Mouse (Mus musculus): ENCODE measurements around the gene Pld4. TPM values are rescaled to one million over a fixed set of nuclear protein-coding genes. Genes with fewer than 3 reads are reported as not detected.
A peak's percentile ranks its signal among the peaks of the same experiment; 100 is the strongest.

Gene Pld4
- polyA plus RNA-seq, 1 experiment: 7.8 TPM

GRCm38 (mm10) chr12:112799237-112799970, 38.9 kb downstream of the Pld4 start:
- DNase-seq: no peak
- Histone ChIP-seq H3K27ac (ENCODE audit: insufficient read depth, low read length) (no peak overlapping the region), H3K27me3 (ENCODE audit: control insufficient read depth, insufficient read depth, low read length) (no peaks in the 10 kb centered on the region), H3K4me1 (ENCODE audit: control insufficient read depth, insufficient read depth, low read length) (peaks cover 7% of the 10 kb centered on the region), H3K4me3 (replicated peaks; ENCODE audit: insufficient read depth, low read depth, low read length) (no peak overlapping the region)
- no peak for TF ChIP-seq POLR2A (IDR thresholded peaks at IDR 0.05; ENCODE audit: borderline replicate concordance, insufficient read depth, low read length)
- TF ChIP-seq CTCF (IDR thresholded peaks at IDR 0.05; ENCODE audit: borderline replicate concordance, insufficient read depth, low read depth, low read length): no peak
- WGBS: 82% methylated on average over 10 of the region's 10 CpGs

- DNase-seq: peak; percentile 55 to 71
- 6% methylated on average over 4 of the region's 4 CpGs for WGBS
- Histone ChIP-seq H3K27ac (ENCODE audit: insufficient read depth, low read length) (no peak overlapping the region), H3K4me1 (ENCODE audit: control insufficient read depth, insufficient read depth, low read length) (peaks cover 7% of the 10 kb centered on the region), H3K4me3 (replicated peaks; ENCODE audit: insufficient read depth, low read depth, low read length) (no peak overlapping the region), H3K27me3 (ENCODE audit: control insufficient read depth, insufficient read depth, low read length) (no peaks in the 10 kb centered on the region)
- TF ChIP-seq CTCF (IDR thresholded peaks at IDR 0.05; ENCODE audit: borderline replicate concordance, insufficient read depth, low read depth, low read length) (peak; percentile 71), POLR2A (IDR thresholded peaks at IDR 0.05; ENCODE audit: borderline replicate concordance, insufficient read depth, low read length) (no peak)
These were observed 40.0 kb downstream of the Pld4 start for GRCm38 (mm10) chr12:112800476-112800875.

DNA sequence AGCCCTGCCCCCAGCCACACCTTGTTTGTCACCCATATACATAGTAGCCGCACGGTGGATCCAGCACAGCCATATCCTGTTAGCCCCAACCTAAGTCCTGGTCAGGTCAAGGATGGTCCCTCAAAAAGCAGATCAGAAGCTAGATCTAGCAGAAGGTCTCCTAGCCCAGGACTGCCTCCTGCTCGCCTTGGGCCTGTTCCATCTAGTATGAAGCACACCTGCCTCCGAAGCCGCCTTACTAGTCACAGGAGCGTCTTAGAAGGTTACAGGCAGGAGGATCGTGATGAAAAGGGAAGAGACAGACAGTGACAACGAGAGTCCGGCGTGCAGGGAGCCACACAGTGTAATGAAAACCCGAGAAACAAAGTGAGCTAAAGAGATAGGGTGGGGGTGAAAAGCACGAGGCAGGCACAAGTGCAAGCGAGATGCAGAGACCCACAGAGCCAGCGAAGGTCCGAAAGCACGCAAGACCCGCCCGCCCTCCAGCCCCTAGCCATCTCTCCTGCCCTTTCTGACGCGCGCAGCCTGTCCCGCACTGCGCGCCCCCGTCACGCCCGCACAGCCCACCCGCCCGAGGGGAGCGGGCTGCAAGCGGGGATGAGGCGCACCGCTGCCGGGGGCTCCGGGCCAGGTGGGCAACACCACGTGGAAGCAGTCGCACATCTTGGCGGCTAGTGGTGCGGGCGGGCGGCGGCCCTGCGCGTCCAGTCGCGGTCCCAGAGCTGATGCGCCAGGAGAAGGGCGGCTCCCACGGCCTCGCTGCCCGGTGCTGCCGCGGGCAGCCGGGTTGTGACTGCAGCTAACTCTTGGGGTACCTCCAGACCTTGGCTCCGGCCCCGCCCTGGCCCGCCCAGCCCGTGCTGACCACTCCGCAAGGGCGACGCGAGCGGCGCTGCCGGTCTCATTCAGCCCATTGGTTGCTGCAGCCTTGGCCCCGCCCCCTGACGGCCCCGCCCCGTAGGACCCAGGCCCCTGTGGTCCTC, 41.7 kb downstream of the Pld4 start, which contains the start of gene Ahnak2:
Ahnak2 (minus strand) TSS at position 794 of the 983 bp plus-strand sequence.
- peak; percentile 47 to 65 for DNase-seq
- Histone ChIP-seq H3K4me3 (replicated peaks; ENCODE audit: insufficient read depth, low read depth, low read length) (peak within 1 kb of the TSS; percentile 53), H3K4me1 (ENCODE audit: control insufficient read depth, insufficient read depth, low read length) (peaks cover 7% of the 10 kb centered on the region), H3K27ac (ENCODE audit: insufficient read depth, low read length) (no peak within 1 kb of the TSS), H3K27me3 (ENCODE audit: control insufficient read depth, insufficient read depth, low read length) (no peaks in the 10 kb centered on the region)
- 3% methylated on average over 64 of the region's 69 CpGs for WGBS
- no peak for TF ChIP-seq POLR2A (IDR thresholded peaks at IDR 0.05; ENCODE audit: borderline replicate concordance, insufficient read depth, low read length)
- TF ChIP-seq CTCF (IDR thresholded peaks at IDR 0.05; ENCODE audit: borderline replicate concordance, insufficient read depth, low read depth, low read length): no peak

DNA sequence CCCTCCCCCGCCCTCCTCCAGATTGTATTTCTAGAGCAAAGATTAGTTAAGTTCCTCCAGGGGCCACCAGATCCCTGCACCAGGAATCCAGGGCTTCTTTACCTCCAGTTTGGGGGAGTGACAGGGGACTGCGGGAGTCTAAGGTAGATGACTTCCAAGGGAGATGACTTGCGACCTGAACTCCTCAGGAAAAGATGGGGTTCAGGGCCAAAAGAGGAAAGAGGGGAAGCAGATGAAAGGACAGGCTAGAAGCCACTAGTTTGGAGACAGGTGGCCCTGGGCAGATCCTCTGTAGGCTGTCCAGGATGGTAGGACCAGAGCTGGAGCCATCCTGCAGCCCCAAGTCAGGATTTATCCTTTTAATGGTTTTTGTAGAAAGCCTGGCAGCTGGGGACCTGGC, 42.5 kb downstream of the Pld4 start:
- no peak for DNase-seq
- 44% methylated on average over 3 of the region's 3 CpGs for WGBS
- Histone ChIP-seq H3K27me3 (ENCODE audit: control insufficient read depth, insufficient read depth, low read length) (no peaks in the 10 kb centered on the region), H3K27ac (ENCODE audit: insufficient read depth, low read length) (no peak overlapping the region), H3K4me3 (replicated peaks; ENCODE audit: insufficient read depth, low read depth, low read length) (no peak overlapping the region), H3K4me1 (ENCODE audit: control insufficient read depth, insufficient read depth, low read length) (peaks cover 7% of the 10 kb centered on the region)
- TF ChIP-seq CTCF (IDR thresholded peaks at IDR 0.05; ENCODE audit: borderline replicate concordance, insufficient read depth, low read depth, low read length) (no peak), POLR2A (IDR thresholded peaks at IDR 0.05; ENCODE audit: borderline replicate concordance, insufficient read depth, low read length) (no peak)

DNA sequence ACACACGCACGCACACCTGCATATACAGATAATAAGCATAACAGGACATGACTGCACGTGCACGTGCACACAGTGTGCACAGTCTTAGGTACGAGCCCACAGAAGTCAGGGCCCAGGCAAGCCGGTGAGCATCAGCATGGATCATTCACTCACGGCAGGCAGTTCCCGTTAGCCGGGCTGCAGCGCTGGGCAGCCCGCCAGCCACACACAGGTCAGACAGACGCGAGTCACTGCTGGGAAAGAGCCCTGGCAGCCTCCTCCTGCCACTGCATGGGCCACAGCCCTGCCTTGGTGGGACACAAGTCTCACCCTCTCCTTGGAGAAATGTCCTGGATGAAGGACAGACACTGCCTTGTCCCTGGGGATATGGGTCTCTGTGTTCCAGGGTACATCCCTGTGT, 43.6 kb downstream of the Pld4 start:
- H3K4me1 ChIP-seq (ENCODE audit: control insufficient read depth, insufficient read depth, low read length): peaks cover 11% of the 10 kb centered on the region
- DNase-seq: peak; percentile 43
- H3K4me3 ChIP-seq (replicated peaks; ENCODE audit: insufficient read depth, low read depth, low read length): no peak overlapping the region
- no peaks in the 10 kb centered on the region for H3K27me3 ChIP-seq (ENCODE audit: control insufficient read depth, insufficient read depth, low read length)
- 24% methylated on average over 13 of the region's 13 CpGs for WGBS
- H3K27ac ChIP-seq (ENCODE audit: insufficient read depth, low read length): no peak overlapping the region
- no peak for TF ChIP-seq CTCF (IDR thresholded peaks at IDR 0.05; ENCODE audit: borderline replicate concordance, insufficient read depth, low read depth, low read length)
- no peak for TF ChIP-seq POLR2A (IDR thresholded peaks at IDR 0.05; ENCODE audit: borderline replicate concordance, insufficient read depth, low read length)

- no peaks in the 10 kb centered on the region for H3K27me3 ChIP-seq (ENCODE audit: control insufficient read depth, insufficient read depth, low read length)
- no peak for TF ChIP-seq POLR2A (IDR thresholded peaks at IDR 0.05; ENCODE audit: borderline replicate concordance, insufficient read depth, low read length)
- TF ChIP-seq CTCF (IDR thresholded peaks at IDR 0.05; ENCODE audit: borderline replicate concordance, insufficient read depth, low read depth, low read length): no peak
- no peak overlapping the region for H3K4me3 ChIP-seq (replicated peaks; ENCODE audit: insufficient read depth, low read depth, low read length)
- H3K4me1 ChIP-seq (ENCODE audit: control insufficient read depth, insufficient read depth, low read length): peaks cover 15% of the 10 kb centered on the region
- no peak overlapping the region for H3K27ac ChIP-seq (ENCODE audit: insufficient read depth, low read length)
- WGBS: 85% methylated on average over 6 of the region's 6 CpGs
- DNase-seq: no peak
These were observed 45.6 kb downstream of the Pld4 start for GRCm38 (mm10) chr12:112806044-112806443.

GRCm38 (mm10) chr12:112807796-112808195, 47.3 kb downstream of the Pld4 start:
- peak overlapping the region; percentile 86; the same call in 1 of the 2 replicates for H3K27ac ChIP-seq (ENCODE audit: insufficient read depth, low read length)
- H3K4me3 ChIP-seq (replicated peaks; ENCODE audit: insufficient read depth, low read depth, low read length): no peak overlapping the region
- H3K27me3 ChIP-seq (ENCODE audit: control insufficient read depth, insufficient read depth, low read length): no peaks in the 10 kb centered on the region
- no peak for TF ChIP-seq POLR2A (IDR thresholded peaks at IDR 0.05; ENCODE audit: borderline replicate concordance, insufficient read depth, low read length)
- TF ChIP-seq CTCF (IDR thresholded peaks at IDR 0.05; ENCODE audit: borderline replicate concordance, insufficient read depth, low read depth, low read length): no peak
- WGBS: 56% methylated on average over 4 of the region's 4 CpGs
- no peak for DNase-seq
- peaks cover 11% of the 10 kb centered on the region for H3K4me1 ChIP-seq (ENCODE audit: control insufficient read depth, insufficient read depth, low read length)
